Mouse (Mus musculus) spleen, adult 2 months (tissue): ENCODE measurements around the gene Cxadr. TPM values are rescaled to one million over a fixed set of nuclear protein-coding genes. Genes with fewer than 3 reads are reported as not detected.

Experiments
- DNase-seq, 2 experiments: peaks; one replicate each; pipeline versions ENCODE4 v3.0.0 to v3.0.0-alpha.2; 2012 to 2021; ENCODE audit warnings: low spot score in 2 of 2, low read depth in 1 of 2
- H3K27ac ChIP-seq: fragments of 200-500 bp; 2 replicates; pipeline ENCODE4 v1.5.1; 2012; ENCODE audit warnings: low read length, inconsistent platforms; ENCODE audit not compliant: insufficient read depth
- H3K27me3 ChIP-seq: fragments of 200-500 bp; 2 replicates; pipeline ENCODE4 v1.6.1; 2012; ENCODE audit warnings: mild to moderate bottlenecking, moderate library complexity, low read length, inconsistent platforms; ENCODE audit not compliant: control insufficient read depth, insufficient read depth
- H3K36me3 ChIP-seq: fragments of 200-500 bp; 2 replicates; pipeline ENCODE4 v1.6.1; 2012; ENCODE audit warnings: mild to moderate bottlenecking, low read length, inconsistent platforms; ENCODE audit not compliant: control insufficient read depth, insufficient read depth
- H3K4me1 ChIP-seq: fragments of 200-500 bp; 2 replicates; pipeline ENCODE4 v1.6.1; 2011; ENCODE audit warnings: inconsistent platforms; ENCODE audit not compliant: control insufficient read depth, insufficient read depth, insufficient read length
- H3K4me3 ChIP-seq: fragments of 200-500 bp; 2 replicates; pipeline ENCODE4 v1.5.1; 2011; ENCODE audit warnings: mild to moderate bottlenecking, inconsistent platforms; ENCODE audit not compliant: insufficient read depth, insufficient read length; ENCODE audit errors: extremely low read depth
- CTCF ChIP-seq: fragments of 200-500 bp; IDR thresholded peaks from 2 replicates; pipeline ENCODE4 v1.5.1; 2011; ENCODE audit warnings: mild to moderate bottlenecking, inconsistent platforms; ENCODE audit not compliant: insufficient read depth, insufficient read length, insufficient replicate concordance; ENCODE audit errors: extremely low read depth
- POLR2A ChIP-seq: fragments of 200-500 bp; IDR thresholded peaks from 2 replicates; pipeline ENCODE4 v1.6.1; 2011; ENCODE audit warnings: low read depth, low read length, inconsistent platforms
- WGBS: fragments of 180-500 bp; shearing (Covaris S2); methylation state at CpG from one replicate; pipeline ENCODE4 v1.1.7; 2018; 5-methylcytosine and 5-hydroxymethylcytosine counted together
- polyA plus RNA-seq: library from polyadenylated mRNA; depleted of rRNA; stranded (reverse); fragments of >200 nt; gene quantifications from 2 replicates; pipeline ENCODE4 v1.2.3, GENCODE M21; 2012

Gene Cxadr
- polyA plus RNA-seq, 1 experiment: 1.5 TPM

- peak; percentile 46 to 53 for DNase-seq
Observed at GRCm38 (mm10) chr16:78375821-78376691, 74.8 kb downstream of the Cxadr start.

GRCm38 (mm10) chr16:78376745-78377570 lies 75.7 kb downstream of the Cxadr start, which contains the start of gene Btg3:
Gene Btg3, minus strand, starts transcription at chr16:78377192.
- Histone ChIP-seq H3K36me3 (peaks cover 2% of the 10 kb centered on the region; the same call in 1 of the 2 replicates), H3K4me1 (peaks cover 6% of the 10 kb centered on the region), H3K4me3 (peak within 1 kb of the TSS; percentile 90), H3K27ac (peak within 1 kb of the TSS; percentile 60), H3K27me3 (no peaks in the 10 kb centered on the region)
- TF ChIP-seq CTCF (no peak), POLR2A (0 out of 2 replicates have a peak, but pooled peaks have one; percentile 1)
- 8% methylated on average over 47 of the region's 57 CpGs for WGBS
- DNase-seq: peak; percentile 80 to 83

More at GRCm38 (mm10) chr16:78375821-78376691, 74.8 kb downstream of the Cxadr start:
- TF ChIP-seq CTCF: no peak
- no peak; the same call in 1 of the 2 replicates for TF ChIP-seq POLR2A
- WGBS: 1% methylated on average over 97 of the region's 100 CpGs
- no peaks in the 10 kb centered on the region for H3K27me3 ChIP-seq
- peak overlapping the region; percentile 90 for H3K4me3 ChIP-seq
- peak overlapping the region; percentile 60 for H3K27ac ChIP-seq
- peaks cover 6% of the 10 kb centered on the region for H3K4me1 ChIP-seq
- peaks cover 3% of the 10 kb centered on the region; the same call in 1 of the 2 replicates for H3K36me3 ChIP-seq

GRCm38 (mm10) chr16:78378493-78378892 lies 77.2 kb downstream of the Cxadr start:
- no peak for TF ChIP-seq POLR2A
- no peak for TF ChIP-seq CTCF
- H3K4me1 ChIP-seq: peaks cover 6% of the 10 kb centered on the region
- no peaks in the 10 kb centered on the region for H3K36me3 ChIP-seq
- no peak for DNase-seq
- WGBS: 87% methylated on average over 5 of the region's 5 CpGs
- H3K27me3 ChIP-seq: no peaks in the 10 kb centered on the region
- H3K27ac ChIP-seq: no peak overlapping the region
- no peak overlapping the region for H3K4me3 ChIP-seq

GRCm38 (mm10) chr16:78389122-78389521 lies 87.8 kb downstream of the Cxadr start:
- Histone ChIP-seq H3K27ac (no peak overlapping the region), H3K36me3 (no peaks in the 10 kb centered on the region), H3K4me3 (no peak overlapping the region), H3K4me1 (no peaks in the 10 kb centered on the region), H3K27me3 (no peaks in the 10 kb centered on the region)
- TF ChIP-seq CTCF: no peak
- no peak for TF ChIP-seq POLR2A
- 91% methylated on average over 4 of the region's 4 CpGs for WGBS
- no peak for DNase-seq

GRCm38 (mm10) chr16:78389986-78390385 lies 88.7 kb downstream of the Cxadr start:
- Histone ChIP-seq H3K4me3 (no peak overlapping the region), H3K4me1 (no peaks in the 10 kb centered on the region), H3K27ac (no peak overlapping the region), H3K36me3 (no peaks in the 10 kb centered on the region), H3K27me3 (no peaks in the 10 kb centered on the region)
- DNase-seq: no peak
- 83% methylated on average over 3 of the region's 3 CpGs for WGBS
- no peak for TF ChIP-seq POLR2A
- no peak for TF ChIP-seq CTCF

- Histone ChIP-seq H3K27ac (no peak overlapping the region), H3K27me3 (no peaks in the 10 kb centered on the region), H3K36me3 (no peaks in the 10 kb centered on the region), H3K4me1 (no peaks in the 10 kb centered on the region), H3K4me3 (no peak overlapping the region)
- DNase-seq: no peak
- TF ChIP-seq POLR2A: no peak
- no peak for TF ChIP-seq CTCF
- WGBS: 41% methylated on average over 2 of the region's 2 CpGs
Observed at GRCm38 (mm10) chr16:78391354-78391753, 90.1 kb downstream of the Cxadr start.
